Mouse (Mus musculus): Measurements from ENCODE around the gene Dchs2.

DNA sequence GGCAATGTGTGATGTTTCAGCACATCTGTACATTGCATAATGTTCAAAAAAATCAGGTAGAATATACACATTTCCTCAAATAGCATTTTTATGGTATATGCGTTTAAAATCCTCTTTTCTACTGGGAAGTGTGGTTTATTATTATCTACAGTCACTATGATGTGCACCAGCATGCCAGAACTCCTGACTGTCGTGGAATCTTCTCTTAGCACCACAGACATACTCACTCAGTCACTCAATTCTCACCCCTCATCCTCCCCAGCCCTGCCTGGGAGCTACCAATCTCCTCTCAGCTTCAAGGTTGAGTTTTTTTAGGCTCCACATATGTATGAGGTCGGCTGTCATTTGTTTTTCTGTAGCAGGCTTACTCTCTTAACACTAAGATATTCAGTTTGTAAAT, 20.8 kb downstream of the Dchs2 start:
- TF ChIP-seq CTCF (IDR thresholded peaks at IDR 0.05; ENCODE audit: borderline replicate concordance, insufficient read depth, low read depth, low read length) (no peak), POLR2A (IDR thresholded peaks at IDR 0.05; ENCODE audit: borderline replicate concordance, insufficient read depth, low read length) (no peak)

Measured in cerebellum, adult 2 months (tissue).